Mouse (Mus musculus) regulatory T cell (primary cell): ENCODE measurements around the gene Tnni1.

Source experiments
- in situ Hi-C: fragments of 300-600 bp; cut with MboI, MseI; formaldehyde crosslinking; loops from one replicate; pipeline ENCODE4 v1.15.1; 2025; ENCODE audit warnings: high pct_unique_total_duplicates

Gene Tnni1

GRCm38 (mm10) chr1:135840675-135841395 lies 61.6 kb downstream of the Tnni1 start:
- in situ Hi-C loops: no loop called here

DNA sequence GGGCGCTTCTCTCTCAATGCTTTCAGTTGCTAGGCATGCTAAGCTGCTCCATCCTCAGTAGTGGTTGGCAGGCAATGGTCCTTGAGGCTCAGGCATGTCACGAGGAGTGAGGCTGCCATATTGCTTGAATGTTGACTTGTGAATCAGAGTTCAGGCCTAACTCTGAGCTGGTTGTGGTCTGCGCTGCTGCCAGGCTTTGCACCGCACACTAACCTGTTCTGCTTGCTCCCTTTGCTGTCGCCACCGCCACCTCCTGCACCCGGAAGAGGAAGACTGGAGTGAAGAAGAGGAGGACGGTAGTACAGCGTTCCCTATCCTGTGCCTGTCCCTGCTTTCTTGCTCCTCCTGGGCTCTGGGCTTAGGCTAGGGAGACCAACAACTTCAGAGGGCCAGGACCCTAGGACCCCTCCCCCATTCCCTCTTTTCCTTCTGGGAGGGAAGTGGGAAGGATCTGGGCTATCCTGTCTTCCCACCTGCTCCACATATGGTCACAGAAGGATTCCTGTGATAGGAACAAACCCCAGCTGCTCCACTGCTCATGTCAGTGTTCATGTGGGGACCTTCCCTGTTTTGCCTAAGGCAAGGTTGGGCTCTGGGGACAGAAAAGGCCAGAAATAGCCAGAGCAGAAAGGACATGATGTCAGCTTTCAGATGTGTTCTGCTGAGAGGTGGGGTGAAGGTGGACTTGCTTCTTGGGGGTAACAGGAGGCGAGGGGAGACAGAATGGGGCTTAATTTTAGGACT lies 64.5 kb downstream of the Tnni1 start:
- in situ Hi-C loops: no loop called here

DNA sequence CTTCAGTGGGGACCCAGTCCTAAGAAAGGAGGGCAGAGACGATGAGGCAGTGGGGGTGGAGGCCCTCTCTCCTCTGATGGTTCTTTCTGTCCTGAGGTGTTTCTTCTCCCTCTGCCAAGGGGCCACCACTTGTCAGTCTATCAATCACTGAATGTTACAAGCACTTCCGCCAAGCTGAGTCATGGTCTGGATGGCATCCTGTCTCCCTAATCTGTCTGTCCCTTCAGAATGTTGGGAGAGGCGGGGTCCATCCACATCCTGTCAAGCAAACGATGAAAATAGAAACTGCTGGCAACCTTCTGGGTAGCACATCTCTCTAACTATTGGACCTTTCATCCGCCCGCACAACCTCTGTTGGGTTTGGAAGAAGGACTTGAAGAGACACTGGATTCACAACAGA lies 65.2 kb downstream of the Tnni1 start:
- in situ Hi-C loops: no loop called here

GRCm38 (mm10) chr1:135846632-135847031 lies 67.4 kb downstream of the Tnni1 start:
- in situ Hi-C loops: no loop called here

- in situ Hi-C loops: no loop called here
These were observed 67.9 kb downstream of the Tnni1 start for GRCm38 (mm10) chr1:135847139-135847562.

- in situ Hi-C loops: no loop called here
These were observed 68.5 kb downstream of the Tnni1 start for GRCm38 (mm10) chr1:135847611-135848351.

- in situ Hi-C loops: no loop called here
These were observed 71.7 kb downstream of the Tnni1 start for GRCm38 (mm10) chr1:135850722-135851512.

DNA sequence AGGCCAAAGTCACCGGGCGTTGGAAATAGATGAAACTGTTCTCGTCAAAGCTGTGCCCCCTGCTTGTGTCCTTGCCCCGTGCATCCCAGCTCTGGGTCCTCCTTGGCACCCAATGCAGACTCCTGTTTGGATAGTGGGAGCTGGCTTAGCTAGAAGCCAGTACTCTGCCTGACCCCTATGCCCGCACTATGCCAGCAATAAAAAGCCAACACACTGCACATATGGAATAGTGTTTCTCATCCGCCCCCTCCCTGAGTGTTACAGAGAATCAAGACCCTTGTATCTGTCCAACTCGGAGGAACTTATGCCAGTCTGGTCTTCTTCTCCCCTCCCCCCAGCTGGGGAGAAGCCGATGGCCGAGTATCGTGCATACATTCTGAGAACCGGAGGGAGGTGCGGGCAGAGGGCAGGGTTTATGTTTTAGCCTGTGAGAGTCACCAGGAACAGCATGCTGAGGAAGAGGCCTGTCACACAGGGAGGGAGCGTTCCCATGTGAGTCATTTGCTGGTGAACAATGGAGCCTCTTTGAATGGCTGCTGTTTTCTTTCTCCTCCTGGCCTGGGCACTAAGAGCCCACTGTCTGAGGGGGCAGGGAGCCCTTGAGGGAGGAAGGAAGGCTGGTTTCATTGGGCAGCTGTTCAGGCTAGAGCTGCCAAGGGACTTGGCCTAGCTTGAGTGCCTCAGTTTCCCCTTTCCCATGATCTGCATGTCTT lies 73.0 kb downstream of the Tnni1 start:
- in situ Hi-C loops: no loop called here

DNA sequence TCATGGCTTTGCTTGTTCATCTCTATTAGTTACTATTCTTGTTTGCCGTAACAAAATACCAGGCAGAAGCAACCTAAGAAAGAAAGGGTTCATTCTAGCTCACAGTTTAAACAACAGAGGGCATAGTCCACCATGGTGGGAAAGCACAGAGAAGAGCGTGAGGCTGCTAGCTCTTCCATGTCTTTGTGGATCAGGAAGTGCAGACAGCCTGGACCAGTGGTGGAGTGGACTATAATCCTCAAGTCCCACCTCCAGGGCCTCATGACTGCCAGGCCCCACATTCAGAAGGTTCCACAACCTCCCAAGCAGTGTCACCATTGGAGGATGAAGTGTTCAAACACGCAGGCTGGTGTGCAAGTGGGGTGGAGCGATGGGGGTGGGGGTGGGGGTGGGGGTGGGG lies 74.0 kb downstream of the Tnni1 start:
- in situ Hi-C loops: no loop called here

DNA sequence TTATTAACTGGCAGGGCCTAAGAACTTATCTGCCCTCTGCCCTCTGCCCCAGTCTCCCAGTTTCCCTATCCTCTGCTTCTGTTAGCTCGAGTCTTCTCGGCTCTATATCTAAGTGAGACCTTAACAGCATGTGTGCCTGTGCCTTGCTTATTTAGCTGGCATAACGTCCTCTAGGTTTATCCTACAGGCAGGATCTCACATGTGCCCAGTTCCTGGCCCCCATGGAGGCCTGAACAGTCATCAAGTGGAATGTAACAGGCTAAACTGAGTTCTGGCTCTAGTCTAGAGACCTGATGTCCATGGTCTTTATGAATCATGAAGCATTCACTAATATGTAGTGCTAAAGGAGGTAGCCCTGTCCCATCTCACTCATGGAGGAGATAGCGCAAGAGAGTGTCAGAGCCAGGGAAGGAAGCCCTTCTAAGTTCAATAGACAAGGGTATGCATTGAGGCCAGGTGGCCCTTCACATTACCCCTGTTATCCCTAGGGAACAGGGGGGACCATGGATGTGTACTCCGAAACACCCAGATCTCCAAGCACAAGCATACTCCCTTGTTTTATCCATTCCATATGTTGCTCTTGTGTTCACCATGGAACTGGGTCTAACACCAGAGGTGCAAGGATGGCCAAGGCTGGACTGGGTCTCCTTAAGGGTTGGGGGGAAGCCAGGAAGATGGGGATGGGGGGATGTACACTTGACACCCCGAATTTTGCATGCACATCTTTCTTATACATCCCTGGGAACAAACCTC lies 75.5 kb downstream of the Tnni1 start:
- in situ Hi-C loops: no loop called here

- in situ Hi-C loops: no loop called here
These were observed 76.1 kb downstream of the Tnni1 start for GRCm38 (mm10) chr1:135855344-135855687.

DNA sequence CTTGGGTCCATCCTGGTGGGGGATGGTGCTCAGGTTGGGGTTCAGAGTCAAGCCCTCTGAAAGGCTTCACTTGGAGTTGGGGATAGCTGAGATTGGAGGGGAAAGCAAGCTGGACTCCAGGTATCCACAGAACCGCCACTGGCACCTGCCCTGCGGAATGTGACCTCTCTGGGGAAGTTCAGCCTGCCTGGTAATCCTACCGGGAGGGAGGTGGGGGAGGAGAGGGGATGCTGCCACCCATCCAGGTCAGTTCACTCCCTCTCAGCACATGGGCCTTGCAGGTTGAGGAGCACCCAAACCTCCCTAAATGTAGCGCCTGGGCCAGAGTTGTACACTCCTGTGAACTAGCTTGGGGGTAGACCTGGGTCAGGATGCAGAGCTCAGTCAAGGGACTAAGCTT lies 76.8 kb downstream of the Tnni1 start:
- in situ Hi-C loops: no loop called here

- in situ Hi-C loops: no loop called here
These were observed 78.0 kb downstream of the Tnni1 start for GRCm38 (mm10) chr1:135857137-135857775.

- in situ Hi-C loops: no loop called here
These were observed 79.3 kb downstream of the Tnni1 start for GRCm38 (mm10) chr1:135858533-135858932.
